Mouse (Mus musculus) embryonic facial prominence, embryonic 10.5 days (tissue): ENCODE data around the gene Tap1. TPM values are rescaled to one million over a fixed set of nuclear protein-coding genes. Genes with fewer than 3 reads are reported as not detected.
A peak's percentile ranks its signal among the peaks of the same experiment; 100 is the strongest.

ENCODE experiments used
- DNase-seq: peaks from one replicate; pipeline ENCODE4 v3.0.0-alpha.2; 2017; ENCODE audit warnings: low spot score
- H3K27ac ChIP-seq: fragments of 300-500 bp; sonication (generic); replicated peaks from 2 replicates; pipeline ENCODE4 v1.5.1; 2016; ENCODE audit warnings: mild to moderate bottlenecking
- H3K27me3 ChIP-seq: fragments of 300-500 bp; sonication (generic); replicated peaks from 2 replicates; pipeline ENCODE4 v1.6.1; 2016; ENCODE audit warnings: low read depth, mild to moderate bottlenecking; ENCODE audit not compliant: poor library complexity, severe bottlenecking
- H3K36me3 ChIP-seq: fragments of 300-500 bp; sonication (generic); replicated peaks from 2 replicates; pipeline ENCODE4 v1.6.1; 2016; ENCODE audit warnings: mild to moderate bottlenecking, moderate library complexity
- H3K4me1 ChIP-seq: fragments of 300-500 bp; sonication (generic); 2 replicates; pipeline ENCODE4 v1.6.1; 2016
- H3K4me3 ChIP-seq: fragments of 300-500 bp; sonication (generic); 2 replicates; pipeline ENCODE4 v1.5.1; 2016; ENCODE audit warnings: mild to moderate bottlenecking, moderate library complexity
- H3K9me3 ChIP-seq: fragments of 300-500 bp; sonication (generic); 2 replicates; pipeline ENCODE4 v1.6.1; 2016; ENCODE audit warnings: mild to moderate bottlenecking
- WGBS: fragments of 180-500 bp; shearing (Covaris S2); methylation state at CpG from one replicate; pipeline ENCODE4 v1.1.7; 2016; 5-methylcytosine and 5-hydroxymethylcytosine counted together
- polyA plus RNA-seq: library from polyadenylated mRNA; unstranded; fragments of >200 nt; fragmentation: Nextera tagmentation; extraction: Ambion mirVana; gene quantifications from 2 replicates; pipeline ENCODE4 v1.2.1, GENCODE M21; 2016

The Tap1 gene
- polyA plus RNA-seq, 1 experiment from 2014 or later, result 2.8 TPM

GRCm38 (mm10) chr17:34164202-34164895 is 23.0 kb upstream of the Tap1 start:
- H3K4me1 ChIP-seq, result no peaks in the 10 kb centered on the region
- peak; percentile 38 for DNase-seq
- H3K4me3 ChIP-seq, result no peak overlapping the region
- no peak overlapping the region for H3K27ac ChIP-seq
- 0 out of 2 replicates have a peak, but pooled peaks cover 4% of the 10 kb centered on the region for H3K9me3 ChIP-seq
- 40% methylated on average over 9 of the region's 9 CpGs for WGBS
- H3K36me3 ChIP-seq, result no peaks in the 10 kb centered on the region
- 0 out of 2 replicates have a peak, but pooled peaks cover 4% of the 10 kb centered on the region for H3K27me3 ChIP-seq

DNA sequence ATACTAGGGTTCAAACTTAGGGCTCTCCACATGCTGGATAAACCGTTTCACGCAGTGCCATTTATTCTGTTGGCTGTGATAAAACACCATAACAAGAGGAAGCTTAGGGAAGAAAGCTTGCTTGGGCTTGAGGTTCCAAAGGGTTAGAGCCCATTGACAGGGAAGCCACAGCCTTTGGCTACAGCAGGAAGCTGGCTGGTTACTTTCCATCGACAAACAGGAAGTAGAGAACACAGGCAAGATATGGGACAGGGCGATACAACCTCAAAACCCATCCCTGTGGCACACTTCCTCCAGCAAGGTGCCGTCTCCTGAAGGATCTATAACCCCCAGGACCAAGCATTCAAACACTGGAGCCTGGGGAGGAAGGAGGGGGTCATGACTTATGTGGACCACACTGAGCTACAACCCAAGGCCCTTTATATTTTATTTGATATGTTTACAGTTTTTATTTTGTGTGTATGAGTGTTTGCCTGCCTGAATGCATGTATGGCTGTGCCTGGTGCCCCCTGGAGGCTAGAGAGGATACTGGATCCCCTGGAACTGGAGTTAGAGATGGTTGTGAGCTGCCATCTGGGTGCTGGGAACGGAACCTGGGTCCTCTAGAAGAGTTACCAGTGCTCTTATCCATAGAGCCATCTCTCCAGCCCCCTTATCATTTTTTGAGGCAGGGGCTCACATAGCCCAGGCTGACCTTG is 22.2 kb upstream of the Tap1 start:
- no peaks in the 10 kb centered on the region for H3K4me1 ChIP-seq
- H3K27me3 ChIP-seq, result 0 out of 2 replicates have a peak, but pooled peaks cover 4% of the 10 kb centered on the region
- H3K4me3 ChIP-seq, result no peak overlapping the region
- no peak for DNase-seq
- H3K27ac ChIP-seq, result no peak overlapping the region
- H3K9me3 ChIP-seq, result 0 out of 2 replicates have a peak, but pooled peaks cover 4% of the 10 kb centered on the region
- H3K36me3 ChIP-seq, result no peaks in the 10 kb centered on the region
- 84% methylated on average over 6 of the region's 6 CpGs for WGBS

DNA sequence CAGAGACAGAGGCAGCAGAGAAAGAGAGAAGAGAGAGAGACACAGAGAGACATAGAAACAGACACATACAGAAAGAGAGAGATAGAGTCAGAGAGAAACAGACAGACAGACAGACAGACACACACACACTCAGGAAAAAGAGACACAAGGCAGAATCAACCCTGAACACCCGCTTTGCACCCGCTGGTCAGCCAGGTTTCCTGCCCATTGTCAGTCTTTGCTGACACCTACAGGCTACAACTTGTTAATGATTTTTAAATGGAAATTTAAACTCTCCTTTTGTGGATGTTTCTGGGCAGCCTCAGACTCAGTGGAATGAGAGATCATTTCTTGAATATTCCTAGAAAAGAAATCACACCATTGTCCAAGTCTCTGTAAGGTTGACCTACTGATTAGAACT is 18.1 kb upstream of the Tap1 start:
- Histone ChIP-seq H3K27ac (no peak overlapping the region), H3K4me1 (no peaks in the 10 kb centered on the region), H3K4me3 (no peak overlapping the region), H3K9me3 (peaks cover 11% of the 10 kb centered on the region), H3K27me3 (peaks cover 8% of the 10 kb centered on the region; the same call in 1 of the 2 replicates), H3K36me3 (no peaks in the 10 kb centered on the region)
- DNase-seq, result peak; percentile 44
- under 1% methylated on average over 2 of the region's 2 CpGs for whole genome bisulfite sequencing

DNA sequence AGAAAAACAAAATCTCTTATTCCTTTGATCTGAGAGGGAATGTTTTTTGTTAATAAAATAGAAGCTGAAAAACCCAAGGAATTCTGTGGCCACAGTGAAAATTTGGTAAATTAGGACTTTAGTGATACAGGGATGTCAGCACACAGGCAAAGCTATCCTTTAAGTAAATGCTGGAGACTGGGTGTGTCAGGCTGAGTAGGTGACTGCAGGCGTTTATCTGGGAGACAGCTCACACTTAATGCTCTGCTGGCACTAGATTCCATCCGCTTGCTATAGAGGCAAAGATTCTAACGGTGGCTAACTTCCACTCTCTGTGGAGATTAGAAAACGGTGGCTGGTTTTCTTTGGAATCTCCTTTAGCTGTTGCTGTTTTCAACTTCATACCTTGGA is 16.9 kb upstream of the Tap1 start:
- WGBS, result 33% methylated on average over 4 of the region's 4 CpGs
- Histone ChIP-seq H3K36me3 (no peaks in the 10 kb centered on the region), H3K4me1 (no peaks in the 10 kb centered on the region), H3K4me3 (no peak overlapping the region), H3K9me3 (peaks cover 11% of the 10 kb centered on the region), H3K27me3 (peaks cover 8% of the 10 kb centered on the region; the same call in 1 of the 2 replicates), H3K27ac (no peak overlapping the region)
- DNase-seq, result no peak

GRCm38 (mm10) chr17:34170877-34171498 is 16.4 kb upstream of the Tap1 start:
- Histone ChIP-seq H3K27ac (no peak overlapping the region), H3K4me3 (no peak overlapping the region), H3K9me3 (peaks cover 9% of the 10 kb centered on the region), H3K4me1 (no peaks in the 10 kb centered on the region), H3K36me3 (no peaks in the 10 kb centered on the region), H3K27me3 (peaks cover 8% of the 10 kb centered on the region; the same call in 1 of the 2 replicates)
- DNase-seq, result peak; percentile 75
- WGBS, result 47% methylated on average over 13 of the region's 13 CpGs

DNA sequence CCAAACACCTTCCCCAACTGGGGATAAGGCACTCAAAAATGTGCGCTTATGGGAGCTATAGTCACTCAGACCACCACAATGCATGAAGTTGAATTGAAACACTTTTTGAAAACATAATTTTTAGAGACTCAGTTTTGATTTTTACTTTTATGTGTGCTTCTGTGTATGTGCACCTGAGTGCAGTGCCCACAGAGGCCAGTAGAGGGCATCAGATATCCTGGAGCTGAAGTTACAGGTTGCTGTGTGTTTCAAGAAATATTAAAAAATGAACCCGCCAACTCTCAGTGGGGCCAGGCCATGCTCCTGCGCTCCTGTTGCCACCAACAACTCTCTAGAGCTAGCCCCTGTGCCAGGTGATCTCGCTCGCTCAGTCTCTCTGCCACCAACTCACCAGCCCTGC is 14.8 kb upstream of the Tap1 start:
- H3K27ac ChIP-seq, result no peak overlapping the region
- no peaks in the 10 kb centered on the region for H3K4me1 ChIP-seq
- peaks cover 16% of the 10 kb centered on the region for H3K9me3 ChIP-seq
- H3K27me3 ChIP-seq, result peaks cover 8% of the 10 kb centered on the region; the same call in 1 of the 2 replicates
- H3K36me3 ChIP-seq, result no peaks in the 10 kb centered on the region
- 98% methylated on average over 5 of the region's 5 CpGs for whole genome bisulfite sequencing
- DNase-seq, result no peak
- no peak overlapping the region for H3K4me3 ChIP-seq

- no peak overlapping the region for H3K27ac ChIP-seq
- H3K27me3 ChIP-seq, result peaks cover 5% of the 10 kb centered on the region; the same call in 1 of the 2 replicates
- WGBS, result 63% methylated on average over 1 of the region's 1 CpGs
- no peak overlapping the region for H3K4me3 ChIP-seq
- peaks cover 21% of the 10 kb centered on the region for H3K9me3 ChIP-seq
- H3K36me3 ChIP-seq, result no peaks in the 10 kb centered on the region
- DNase-seq, result no peak
- H3K4me1 ChIP-seq, result no peaks in the 10 kb centered on the region
Measured at GRCm38 (mm10) chr17:34174075-34174474, 13.3 kb upstream of the Tap1 start.

DNA sequence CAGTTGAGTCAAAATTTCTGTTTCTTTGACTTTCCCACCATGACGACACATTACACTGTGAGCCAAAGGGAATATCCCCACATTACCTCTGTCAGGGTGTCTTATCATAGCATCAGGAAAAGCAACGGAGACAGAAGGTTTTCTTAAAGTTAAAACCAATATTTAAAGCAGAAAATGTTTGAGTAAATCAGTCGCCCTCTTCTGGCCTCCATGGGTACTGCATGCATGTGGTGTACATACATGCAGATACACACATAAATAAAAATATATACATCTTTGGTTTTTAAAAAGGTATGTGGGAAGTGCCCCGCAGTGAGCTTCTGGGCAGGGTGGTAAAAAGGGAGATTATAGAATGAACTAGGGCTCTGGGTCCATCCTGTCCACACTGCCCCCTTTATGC is 10.2 kb upstream of the Tap1 start:
- H3K4me1 ChIP-seq, result no peaks in the 10 kb centered on the region
- WGBS, result 73% methylated on average over 4 of the region's 4 CpGs
- DNase-seq, result no peak
- H3K36me3 ChIP-seq, result no peaks in the 10 kb centered on the region
- peaks cover 20% of the 10 kb centered on the region for H3K9me3 ChIP-seq
- H3K4me3 ChIP-seq, result no peak overlapping the region
- peaks cover 4% of the 10 kb centered on the region; the same call in 1 of the 2 replicates for H3K27me3 ChIP-seq
- no peak overlapping the region for H3K27ac ChIP-seq

DNA sequence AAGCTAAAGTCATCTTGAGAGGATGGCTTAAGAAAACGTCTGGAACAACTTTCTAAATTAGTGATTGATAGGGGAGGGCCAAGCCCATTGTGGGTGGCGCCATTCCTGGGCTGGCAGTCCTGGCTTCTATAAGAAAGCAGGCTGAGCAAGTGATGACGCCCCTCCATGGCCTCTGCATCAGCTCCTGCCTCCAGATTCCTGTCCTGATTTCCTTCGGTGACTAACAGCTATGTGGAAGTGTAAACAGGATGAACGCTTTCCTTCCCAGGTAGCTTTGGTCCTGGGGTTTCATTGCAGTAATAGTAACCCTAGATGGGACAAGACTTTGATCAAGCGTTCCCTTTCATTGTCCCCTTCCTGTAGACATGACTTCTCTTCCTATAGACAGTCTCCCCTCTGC is 8.3 kb upstream of the Tap1 start:
- H3K9me3 ChIP-seq, result peaks cover 14% of the 10 kb centered on the region; the same call in 1 of the 2 replicates
- WGBS, result 63% methylated on average over 6 of the region's 6 CpGs
- H3K27ac ChIP-seq, result no peak overlapping the region
- H3K4me1 ChIP-seq, result no peaks in the 10 kb centered on the region
- no peaks in the 10 kb centered on the region for H3K36me3 ChIP-seq
- DNase-seq, result no peak
- H3K4me3 ChIP-seq, result no peak overlapping the region
- peaks cover 20% of the 10 kb centered on the region for H3K27me3 ChIP-seq

DNA sequence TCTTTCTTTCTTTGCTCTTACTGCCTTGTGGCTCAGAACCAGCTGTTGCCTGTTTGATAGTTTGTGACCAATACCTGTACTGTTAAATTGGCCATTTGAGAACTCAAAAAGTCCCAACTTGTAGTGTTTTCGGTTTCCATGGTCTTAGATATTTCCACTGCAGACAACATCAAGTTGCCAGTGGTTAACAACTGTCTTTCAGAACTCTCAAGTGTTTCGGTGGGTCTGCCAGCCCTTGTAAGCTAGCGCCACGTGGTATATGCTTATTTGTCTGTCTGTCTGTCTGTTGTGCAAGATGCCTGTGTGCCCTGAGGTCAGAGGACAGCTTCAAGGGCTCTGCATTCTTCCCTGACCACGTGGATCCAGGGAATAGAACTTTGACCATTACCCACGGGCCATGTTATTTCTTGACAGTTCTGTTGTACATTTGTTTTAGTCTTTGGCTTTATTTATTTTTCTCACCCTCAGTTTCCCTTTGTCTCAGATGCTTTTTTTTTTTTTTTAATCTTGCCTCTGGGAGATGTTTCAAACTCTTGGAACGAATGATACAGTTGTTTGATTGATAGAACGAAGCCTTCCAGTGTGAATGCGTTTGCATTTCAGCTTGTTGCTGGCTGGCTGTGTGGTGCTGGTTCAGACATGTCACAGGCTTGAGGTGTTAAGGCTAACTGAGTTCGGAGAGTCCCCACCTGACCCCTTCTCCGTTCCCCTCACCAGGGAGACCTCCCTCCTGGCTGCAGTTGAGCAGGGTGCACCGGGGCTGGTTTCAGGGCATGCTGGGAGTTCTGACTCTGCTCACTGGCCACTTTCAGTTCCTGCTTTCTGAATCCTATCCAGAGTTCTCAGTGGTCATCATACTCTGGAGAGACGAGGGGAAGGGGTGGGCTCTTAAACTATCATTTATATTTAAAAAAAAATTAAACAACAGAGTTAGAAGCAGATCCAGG is 7.2 kb upstream of the Tap1 start:
- no peak overlapping the region for H3K27ac ChIP-seq
- DNase-seq, result no peak
- WGBS, result 76% methylated on average over 13 of the region's 13 CpGs
- H3K36me3 ChIP-seq, result no peaks in the 10 kb centered on the region
- H3K4me3 ChIP-seq, result no peak overlapping the region
- H3K27me3 ChIP-seq, result peaks cover 30% of the 10 kb centered on the region
- H3K9me3 ChIP-seq, result peaks cover 14% of the 10 kb centered on the region; the same call in 1 of the 2 replicates
- H3K4me1 ChIP-seq, result no peaks in the 10 kb centered on the region

- Histone ChIP-seq H3K9me3 (no peaks in the 10 kb centered on the region), H3K27ac (no peak overlapping the region), H3K4me3 (no peak overlapping the region), H3K27me3 (peaks cover 64% of the 10 kb centered on the region), H3K4me1 (peaks cover 19% of the 10 kb centered on the region), H3K36me3 (no peaks in the 10 kb centered on the region)
- WGBS, result 76% methylated on average over 15 of the region's 15 CpGs
- DNase-seq, result no peak
Measured at GRCm38 (mm10) chr17:34183564-34184219, 3.7 kb upstream of the Tap1 start.
